Mouse (Mus musculus) lung, postnatal 0 days (tissue): ENCODE measurements at regions not wholly inside any gene's neighbourhood (a gene's known extent, or its start where the extent isn't known, plus 50 kb on each side); places are given as distances from the start of the nearest gene placed in this dataset.

Source experiments
- CTCF ChIP-seq: IDR thresholded peaks from 2 replicates; pipeline ENCODE4 v1.5.1; 2016; ENCODE audit warnings: antibody characterized with exemption, mild to moderate bottlenecking
- EP300 ChIP-seq: IDR thresholded peaks from 2 replicates; pipeline ENCODE4 v1.6.1; 2016; ENCODE audit warnings: antibody characterized with exemption, mild to moderate bottlenecking, control low read depth

GRCm38 (mm10) chr3:138649699-138650098, 92.3 kb upstream of the Tspan5 start:
- TF ChIP-seq CTCF (no peak), EP300 (no peak)
